Mouse (Mus musculus): ENCODE measurements around the gene Nutf2.
"Not testable (repeated sequence)": the region's sequence is repeated elsewhere in the genome, so short reads cannot be mapped to it uniquely, and the experiment has no call there.

Nutf2 gene

DNA sequence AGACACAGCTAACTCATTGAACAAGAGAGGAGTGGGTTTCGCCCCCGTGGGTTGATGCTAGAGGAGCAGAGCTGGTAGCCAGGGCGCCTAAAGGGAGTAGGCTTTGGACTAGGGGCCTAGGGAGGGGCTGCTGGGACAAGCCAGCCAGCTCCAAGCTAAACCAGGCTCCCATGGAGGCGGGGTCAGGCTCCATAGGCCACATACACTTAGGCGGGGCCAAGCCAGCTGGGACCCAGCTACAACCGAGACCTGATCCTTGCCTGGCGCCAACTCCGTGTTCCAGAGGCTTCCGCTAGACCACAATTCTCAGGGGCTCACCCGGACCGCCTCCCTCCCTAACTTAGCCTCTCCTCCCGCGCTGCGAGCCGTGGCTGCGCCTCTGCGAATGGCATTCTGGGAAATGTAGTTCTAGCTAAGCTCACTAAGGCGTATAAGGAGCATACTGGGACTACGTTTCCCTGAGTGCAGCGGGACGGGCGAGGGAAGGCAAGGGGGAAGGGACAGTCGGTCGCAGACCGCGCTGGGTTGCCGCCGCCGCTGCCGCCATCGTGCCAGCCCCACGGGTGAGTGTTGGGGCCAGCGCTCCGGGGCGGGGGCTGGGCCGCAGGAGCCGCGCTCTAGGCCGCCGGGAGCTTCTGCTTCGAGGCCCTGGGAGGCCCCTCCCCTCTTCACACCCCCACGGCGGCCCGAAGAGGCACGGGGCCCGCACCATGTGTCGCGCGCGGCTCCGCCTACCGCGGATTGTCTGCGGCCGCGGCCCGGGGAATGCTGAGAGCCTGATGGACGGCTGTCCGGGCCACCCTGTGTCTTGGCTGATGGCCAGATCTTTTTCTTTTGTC lies at the start of gene Nutf2:
Gene Nutf2, plus strand, starts transcription at position 438 of the 839 bp plus-strand sequence.
- peak; percentile 85 to 94 for DNase-seq

DNA sequence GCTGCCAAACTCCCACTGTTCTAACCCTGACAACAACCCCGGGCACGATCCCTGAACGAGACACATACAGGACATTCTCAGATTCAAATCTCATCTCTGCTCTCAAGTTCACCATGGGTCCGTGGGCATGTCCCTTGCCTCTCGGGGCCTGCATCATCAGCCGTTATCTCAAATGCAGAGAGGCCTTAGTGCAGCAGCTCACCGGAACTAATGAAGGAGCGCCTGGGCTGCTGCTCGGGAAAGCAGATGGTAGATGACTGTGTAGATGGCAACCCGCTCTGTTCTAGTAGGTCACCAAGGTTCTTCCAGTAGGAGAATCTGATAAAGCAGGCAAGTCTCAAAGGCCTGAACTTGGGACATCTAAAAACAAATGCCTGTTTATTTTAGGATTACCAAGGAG lies 49.3 kb upstream of the Nutf2 start:
- DNase-seq, result no peak

DNA sequence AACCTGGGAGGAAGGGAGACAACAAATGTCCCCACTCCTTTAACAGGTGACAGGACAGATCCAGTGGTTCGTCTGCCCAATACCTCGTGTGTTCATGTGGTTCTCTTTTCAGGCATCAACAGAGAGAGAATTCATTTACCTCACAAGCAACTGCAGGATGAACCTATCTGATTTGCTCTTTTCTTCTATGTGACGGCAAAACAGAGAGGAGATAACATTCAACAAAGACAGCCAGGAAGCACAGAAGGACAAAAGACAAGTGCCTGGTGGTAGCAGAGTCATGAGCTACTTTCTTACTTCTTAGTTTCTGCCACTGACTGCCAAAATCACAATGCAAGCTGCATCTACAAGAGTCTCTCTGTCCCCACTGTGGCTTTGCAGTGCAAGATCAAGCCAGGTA lies 48.8 kb upstream of the Nutf2 start:
- no peak for DNase-seq

DNA sequence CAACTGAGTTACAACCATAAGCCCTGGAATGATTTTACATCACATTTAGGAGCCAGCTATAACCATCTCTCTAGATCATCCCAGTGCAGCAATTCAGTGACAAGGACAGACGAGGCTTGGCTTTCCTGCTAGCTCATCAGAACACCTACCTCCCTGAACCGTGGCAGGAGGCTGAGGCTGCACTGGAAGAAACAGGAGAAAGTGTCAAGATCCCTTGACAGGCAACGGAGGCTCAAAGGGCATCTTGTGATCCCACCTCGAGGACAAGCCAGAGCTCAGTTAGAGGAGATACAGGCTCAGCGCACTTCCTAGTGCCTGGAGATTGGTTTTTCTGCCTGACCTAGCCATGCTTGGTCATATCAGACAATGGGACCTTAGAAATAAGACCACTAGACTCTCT lies 47.9 kb upstream of the Nutf2 start:
- DNase-seq, result no peak

DNA sequence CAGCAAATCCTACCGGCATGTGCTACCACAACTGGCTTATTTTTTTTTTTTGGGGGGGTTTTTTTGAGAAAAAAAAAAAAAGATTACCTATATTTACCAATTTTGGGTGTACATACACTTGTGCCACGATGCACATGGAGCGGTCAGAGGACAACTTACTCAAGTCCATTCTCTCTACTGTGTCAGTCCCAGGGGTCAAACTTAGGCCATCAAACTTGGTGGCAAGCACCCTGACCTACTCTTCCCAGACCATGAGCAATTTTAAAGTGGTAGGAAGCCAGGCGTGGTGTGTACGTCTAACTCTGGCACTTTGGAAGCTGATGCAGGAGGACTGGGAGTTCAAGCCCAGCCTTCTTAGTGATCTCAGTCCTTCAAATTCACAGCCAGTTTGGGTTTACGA lies 47.1 kb upstream of the Nutf2 start:
- DNase-seq, result no peak

DNA sequence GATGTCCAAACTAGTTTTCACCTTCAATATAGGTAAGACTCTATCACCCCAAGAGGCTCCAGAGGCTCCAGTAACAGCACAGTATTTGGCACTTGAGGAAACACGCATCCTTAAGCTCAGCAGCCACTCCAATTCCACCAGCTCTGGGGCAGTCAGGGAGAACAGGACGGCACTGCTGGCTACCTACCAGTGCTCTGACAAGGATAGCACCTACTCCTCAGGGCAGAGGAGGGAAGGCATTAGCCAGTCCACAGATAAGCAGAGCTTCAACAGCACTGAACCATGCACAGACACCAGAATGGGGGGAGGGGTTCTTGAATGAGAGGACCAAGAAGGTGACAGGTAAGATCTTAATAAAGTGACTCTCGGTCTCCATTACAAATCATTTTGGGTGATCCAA lies 40.7 kb upstream of the Nutf2 start:
- no peak for DNase-seq

DNA sequence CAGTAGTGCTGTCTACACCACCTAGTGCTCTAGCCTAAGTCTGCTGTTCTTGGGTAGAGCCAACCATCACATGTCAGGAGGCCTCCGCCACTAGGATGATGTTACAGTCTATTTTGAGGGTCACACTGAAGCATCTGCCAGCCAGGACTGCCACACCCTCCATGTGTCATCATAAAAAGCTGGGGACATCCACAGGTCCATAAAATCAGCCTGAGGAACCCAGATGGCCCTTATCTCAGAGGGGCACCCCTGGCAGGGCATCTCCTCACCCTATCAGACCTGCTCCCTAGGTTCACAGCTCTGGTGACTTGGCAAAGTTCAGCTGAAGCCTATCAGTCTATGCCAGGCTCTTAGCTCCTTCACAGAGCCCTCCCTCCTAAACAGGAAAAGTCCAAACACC lies 39.5 kb upstream of the Nutf2 start:
- DNase-seq, result no peak

DNA sequence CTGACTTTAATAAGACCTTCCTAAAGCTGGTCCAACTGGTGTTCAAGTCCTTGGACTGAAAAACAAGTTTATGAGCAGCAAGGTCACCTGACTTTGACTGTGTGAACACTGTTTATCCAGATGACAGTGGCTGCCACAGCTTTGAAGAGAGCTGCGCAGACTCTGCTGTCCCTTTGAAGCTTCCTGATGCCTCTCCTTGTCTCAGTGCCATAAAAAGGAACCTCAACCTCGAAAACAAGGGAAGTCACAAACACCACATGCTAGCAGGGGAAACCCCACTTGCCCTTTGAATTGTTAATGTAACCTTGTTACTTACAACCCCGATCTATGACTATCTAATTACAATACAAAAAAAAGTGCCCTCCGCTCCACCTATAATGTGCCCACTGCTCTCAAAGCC lies 34.9 kb upstream of the Nutf2 start:
- no peak for DNase-seq

DNA sequence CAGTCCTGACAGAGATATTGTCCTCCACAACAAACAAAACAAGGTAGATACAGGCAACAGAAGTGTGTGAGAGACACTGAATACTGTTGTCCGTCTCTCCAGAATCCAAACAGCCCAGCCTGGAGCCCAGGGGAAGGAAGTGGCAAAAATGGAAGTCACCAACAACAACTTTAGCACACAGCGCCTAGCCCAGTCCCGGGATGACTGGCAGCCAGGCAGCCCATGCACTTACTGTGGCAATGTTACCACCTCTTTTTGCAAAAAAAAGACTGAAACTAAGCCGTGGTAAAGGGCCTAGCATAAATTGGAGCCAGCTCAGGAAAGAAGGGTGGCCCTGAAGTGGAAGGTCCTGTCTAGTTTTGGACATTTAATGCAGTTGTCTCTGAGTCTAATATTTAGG lies 34.0 kb upstream of the Nutf2 start:
- DNase-seq, result peak in 1 of 2 experiments; percentile 9

DNA sequence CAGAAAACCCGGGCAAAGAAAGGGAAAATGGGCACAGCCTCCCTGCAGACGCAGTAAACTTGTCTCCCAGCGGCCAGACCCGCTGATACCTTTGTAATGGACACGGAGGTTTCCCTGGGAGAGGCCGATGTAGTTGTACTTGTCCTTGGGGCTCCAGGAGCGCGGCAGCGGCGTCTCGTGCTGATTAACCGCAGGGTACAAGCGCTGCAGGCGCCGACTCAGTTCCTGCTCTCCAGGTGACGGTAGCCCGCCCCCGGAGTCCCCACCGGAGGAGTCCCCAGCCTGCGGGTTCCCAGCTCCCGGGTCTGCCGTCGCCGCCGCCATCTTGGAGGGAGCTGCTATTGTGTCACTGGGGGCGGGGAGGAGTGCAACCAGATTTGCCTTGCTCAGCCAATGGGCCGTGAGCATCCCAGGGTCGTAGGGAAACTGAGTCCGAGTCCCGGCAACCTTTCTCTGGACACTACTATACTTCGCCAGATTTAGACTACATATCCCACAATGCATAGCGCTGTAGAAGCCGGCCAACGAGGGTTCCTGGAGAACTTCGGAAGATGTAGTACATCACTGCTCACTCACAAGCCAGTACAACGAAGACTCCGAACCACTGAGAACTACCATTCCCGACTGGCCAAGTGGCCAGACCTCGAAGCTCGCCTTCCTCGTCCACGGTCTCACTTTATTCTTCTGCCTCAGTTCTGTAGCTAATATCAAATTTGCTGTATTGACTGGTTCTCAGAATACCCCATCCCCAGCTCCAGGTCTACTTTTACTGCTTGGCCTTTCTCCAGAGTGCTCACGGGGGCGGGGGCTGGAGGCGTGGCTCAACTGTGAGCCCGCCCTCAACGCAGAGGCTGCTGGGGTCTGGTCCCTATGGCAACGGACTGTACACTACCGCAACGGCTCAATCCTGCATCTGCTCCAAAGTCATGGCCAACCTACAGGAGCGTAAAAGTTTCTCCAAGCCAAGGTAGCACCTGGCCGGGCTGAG lies 33.2 kb upstream of the Nutf2 start, which contains the start of the genes Ranbp10 and Tsnaxip1:
Gene Ranbp10, minus strand, starts transcription at position 490 of the 988 bp plus-strand sequence.
Gene Tsnaxip1, plus strand, starts transcription at position 871 of the 988 bp plus-strand sequence.
- DNase-seq, result peak; percentile 92 to 96

DNA sequence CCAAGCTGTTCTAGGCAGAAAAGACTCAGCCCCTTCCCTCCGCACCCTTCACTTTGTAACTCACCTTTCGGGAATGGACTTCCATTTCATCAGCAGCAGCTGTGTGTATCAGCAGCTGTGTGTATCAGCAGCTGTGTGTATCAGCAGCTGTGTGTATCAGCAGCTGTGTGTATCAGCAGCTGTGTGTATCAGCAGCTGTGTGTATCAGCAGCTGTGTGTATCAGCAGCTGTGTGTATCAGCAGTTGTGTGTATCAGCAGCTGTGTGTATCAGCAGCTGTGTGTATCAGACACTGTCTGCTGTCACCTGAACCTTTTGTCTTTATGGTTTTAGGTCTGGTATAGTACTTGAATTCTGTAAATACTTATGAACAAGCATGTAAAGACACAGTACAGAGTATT lies 26.6 kb upstream of the Nutf2 start:
- DNase-seq, result not testable (repeated sequence)

DNA sequence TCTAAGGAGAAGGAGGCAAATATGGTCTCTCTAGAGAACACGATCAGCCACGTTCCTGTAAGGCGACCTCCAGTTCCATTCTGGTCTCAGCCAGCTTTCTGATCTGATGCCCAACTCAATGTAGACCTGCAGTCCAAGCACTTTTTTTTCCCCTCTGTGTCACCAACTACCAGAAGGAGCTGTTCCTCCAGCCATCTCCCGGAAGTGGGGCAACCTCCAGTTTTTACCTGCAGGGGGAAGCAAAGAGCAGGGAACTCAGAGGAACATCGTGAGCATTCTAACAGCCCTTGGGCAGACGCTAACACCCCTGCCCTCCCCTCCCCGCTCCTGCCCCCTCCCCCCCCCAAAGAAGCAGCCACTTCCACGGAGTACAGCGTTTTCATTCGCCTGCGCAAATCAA lies 25.1 kb upstream of the Nutf2 start:
- peak; percentile 85 to 87 for DNase-seq

DNA sequence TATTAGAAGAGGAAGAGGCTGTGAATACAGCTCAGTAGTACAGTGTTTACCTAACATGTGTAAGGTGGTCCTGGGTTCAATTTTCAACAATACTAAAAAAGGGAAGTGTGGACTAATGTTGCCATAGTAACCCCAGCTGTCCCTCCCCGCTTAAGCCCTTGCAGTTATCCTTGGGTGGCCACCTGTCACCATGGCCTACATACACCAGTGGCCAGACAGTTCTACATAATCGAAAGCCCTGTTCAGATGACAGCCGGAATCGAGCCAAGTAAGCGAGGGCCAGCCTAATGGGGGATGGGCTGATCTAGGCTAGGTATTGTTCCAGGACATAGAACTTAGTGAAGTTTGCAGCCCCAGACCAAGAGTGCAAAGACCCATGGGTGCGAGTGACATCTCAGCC lies 23.4 kb upstream of the Nutf2 start:
- DNase-seq, result no peak

DNA sequence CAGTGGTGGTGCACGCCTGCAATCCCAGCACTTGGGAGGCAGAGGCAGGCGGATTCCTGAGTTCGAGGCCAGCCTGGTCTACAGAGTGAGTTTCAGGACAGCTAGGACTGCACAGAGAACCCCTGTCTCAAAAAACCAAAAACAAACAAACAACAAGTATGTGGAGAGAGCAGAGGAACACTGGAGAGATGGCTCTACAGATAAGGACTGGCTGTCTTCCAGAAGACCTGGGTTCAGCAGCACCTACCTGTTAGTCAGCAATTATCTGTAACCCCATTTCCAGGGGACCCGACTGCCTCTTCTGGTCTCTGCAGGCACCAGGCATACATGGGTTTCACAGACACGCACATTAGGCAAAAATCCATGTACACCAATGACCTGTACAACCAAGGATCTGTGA lies 21.2 kb upstream of the Nutf2 start:
- no peak for DNase-seq

DNA sequence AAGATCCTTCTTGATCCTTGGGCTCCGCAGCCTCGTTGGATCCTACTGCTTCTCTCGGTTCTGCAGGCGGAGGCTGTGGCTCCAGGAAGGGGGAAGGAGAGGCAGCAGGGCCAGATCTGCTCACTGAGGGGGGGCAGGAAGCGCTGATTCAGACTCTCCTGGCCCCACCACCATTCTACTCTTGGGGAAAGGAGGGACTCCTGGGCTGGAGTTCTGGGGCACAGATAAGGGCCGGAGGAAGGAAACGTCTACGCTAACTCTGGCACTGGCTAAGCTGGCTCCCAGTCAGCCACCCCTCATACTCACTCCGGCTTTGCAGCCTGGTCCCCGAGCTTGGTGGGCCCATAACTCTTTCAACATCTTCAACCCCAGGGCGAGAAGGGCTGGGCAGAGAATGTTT lies 13.7 kb upstream of the Nutf2 start:
- no peak for DNase-seq

DNA sequence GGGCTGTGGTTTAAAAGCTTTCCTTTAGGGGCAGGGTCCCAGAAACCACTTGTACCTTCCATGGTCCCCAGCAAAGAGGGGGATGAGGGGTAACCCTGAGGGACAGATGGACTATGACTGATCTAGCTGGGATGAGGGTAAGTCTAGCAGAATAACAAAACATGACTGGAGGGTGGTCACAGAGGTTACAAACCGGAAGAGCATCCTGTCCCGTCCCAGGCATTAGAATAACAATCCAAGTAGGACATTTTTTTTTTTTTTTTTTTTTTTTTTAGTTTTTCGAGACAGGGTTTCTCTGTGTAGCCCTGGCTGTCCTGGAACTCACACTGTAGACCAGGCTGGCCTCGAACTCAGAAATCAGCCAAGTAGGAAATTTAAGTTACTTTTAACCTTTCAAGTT lies 10.4 kb upstream of the Nutf2 start:
- no peak for DNase-seq

DNA sequence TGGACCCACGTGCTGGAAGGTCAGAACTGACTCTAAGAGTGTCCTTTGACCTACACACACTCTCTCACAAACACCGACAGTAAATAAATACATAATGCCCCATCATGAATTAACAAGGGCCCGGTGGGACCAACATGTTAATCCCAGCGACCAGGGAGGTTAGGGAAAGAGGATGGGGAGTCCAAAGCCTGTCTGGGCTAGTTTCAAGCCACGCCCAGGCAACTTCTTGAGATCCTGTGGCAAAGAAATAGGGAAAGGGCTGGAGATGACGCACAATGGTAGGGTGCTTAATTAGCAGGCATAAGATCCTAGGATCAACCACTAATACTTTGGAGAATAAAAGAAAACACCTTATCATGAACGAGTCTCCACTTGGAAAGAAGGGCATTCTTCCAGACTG lies 9.8 kb upstream of the Nutf2 start:
- no peak for DNase-seq

DNA sequence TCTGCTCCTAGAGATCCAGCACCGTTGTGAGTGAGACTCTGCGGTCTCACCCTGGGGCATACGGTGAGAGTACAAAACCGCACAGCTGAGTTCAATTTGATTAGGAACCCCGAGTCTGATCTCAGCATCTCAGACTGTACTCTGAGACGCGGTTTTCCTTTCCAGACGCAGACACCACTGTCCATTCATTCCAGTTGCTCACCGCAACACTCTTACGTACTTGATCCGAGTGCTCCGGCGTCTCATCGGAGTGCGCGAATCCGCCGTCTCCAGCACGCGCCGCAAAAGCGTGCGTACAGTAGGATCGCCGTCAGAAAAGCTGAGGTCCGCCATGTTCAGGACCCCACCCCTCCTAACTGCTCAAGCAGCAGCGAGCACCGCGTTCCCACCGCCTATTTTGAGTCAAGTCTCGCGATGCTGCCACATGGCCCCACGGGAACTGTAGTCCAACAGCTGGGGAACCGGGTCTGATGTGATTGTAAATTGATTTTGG lies 8.7 kb upstream of the Nutf2 start:
- peak; percentile 89 to 92 for DNase-seq

DNA sequence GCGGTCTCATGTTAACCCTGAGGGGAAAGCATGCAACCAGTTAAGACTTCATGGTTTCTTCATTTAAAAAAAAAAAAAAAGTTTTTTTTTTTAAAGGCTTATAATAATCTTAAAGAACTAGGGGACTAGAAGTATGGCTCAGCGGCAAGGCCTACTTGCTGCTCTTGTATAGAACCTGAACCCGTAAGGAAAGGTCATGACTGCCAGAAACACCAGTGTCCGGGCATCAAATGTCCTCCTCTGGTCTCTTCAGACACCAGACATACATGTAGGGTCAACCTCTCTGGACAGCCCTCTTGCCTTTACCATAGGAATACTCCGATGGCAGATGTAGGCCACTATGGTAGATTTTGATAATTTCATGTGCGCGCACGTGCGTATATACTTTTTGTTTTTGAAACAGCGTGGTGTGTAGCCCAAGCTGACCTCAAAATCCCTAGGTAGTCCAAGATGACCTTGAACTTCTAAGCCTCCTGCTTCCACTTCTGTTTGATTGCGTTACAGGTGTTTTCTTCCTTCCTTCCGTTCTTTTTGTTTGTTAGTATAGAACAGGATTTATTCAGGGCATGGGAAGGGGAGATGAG lies 8.1 kb upstream of the Nutf2 start:
- no peak for DNase-seq

DNA sequence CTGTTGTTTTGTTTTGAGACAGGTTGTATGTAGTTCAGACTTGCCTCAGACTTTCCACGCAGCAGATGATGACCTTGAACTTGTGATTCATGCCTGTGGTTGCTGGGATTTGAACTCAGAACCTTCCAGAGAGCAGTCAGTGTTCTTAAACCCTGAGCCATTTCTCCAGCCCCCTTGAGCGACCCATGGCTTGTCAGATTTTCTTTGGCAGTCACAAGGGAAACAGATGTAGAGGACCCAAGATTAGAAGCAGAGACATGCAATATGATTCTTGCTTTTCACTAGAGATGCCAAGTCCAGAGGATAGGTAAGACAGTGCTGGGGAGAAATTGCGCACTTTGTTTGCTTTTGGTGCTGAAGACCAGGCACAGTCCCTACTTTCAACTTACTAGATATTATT lies 7.2 kb upstream of the Nutf2 start, which contains the start of gene Cenpt:
Gene Cenpt, minus strand, starts transcription at position 101 of the 400 bp plus-strand sequence.
- no peak for DNase-seq

DNA sequence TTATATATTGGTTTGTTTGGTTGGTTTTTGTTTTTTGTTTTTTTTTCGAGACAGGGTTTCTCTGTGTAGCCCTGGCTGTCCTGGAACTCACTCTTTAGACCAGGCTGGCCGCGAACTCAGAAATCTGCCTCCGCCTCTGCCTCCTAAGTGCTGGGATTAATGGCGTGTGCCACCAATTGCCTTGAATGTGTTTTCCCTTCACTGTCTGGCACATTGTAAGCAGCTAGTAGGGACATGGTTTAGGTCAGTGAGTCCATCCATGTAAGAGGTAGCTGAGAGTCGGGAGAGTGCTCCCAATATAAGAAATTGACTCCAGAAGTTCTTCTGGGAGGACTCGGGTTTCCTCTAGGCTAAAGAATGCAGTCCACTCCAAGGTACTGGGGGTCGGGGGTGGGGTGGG lies 6.1 kb upstream of the Nutf2 start:
- no peak for DNase-seq

DNA sequence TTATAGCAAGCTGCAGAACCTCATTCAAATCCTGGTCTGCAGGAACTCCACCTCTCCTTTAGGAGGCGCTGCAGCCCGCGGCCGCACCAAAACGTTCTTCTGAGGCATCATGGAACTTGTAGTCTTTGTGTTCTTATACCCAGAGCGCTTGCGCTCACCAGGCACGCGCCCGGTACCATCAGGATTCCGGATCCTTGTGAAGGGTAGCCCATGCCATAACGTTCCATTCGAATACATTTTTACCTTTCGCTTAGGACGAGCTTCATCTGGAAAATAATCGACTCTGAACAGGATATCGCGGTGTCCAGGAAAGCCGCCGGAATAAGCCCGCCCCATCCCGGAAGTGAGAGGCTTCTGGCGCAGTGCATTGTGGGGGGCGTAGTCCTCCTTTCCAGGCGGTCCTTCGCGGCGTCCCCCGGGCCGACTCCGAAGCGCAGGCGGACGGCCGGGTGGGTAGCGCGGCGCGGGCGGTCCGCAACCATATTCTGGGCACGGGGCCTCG lies 5.6 kb upstream of the Nutf2 start, which contains the start of gene Thap11:
Gene Thap11, plus strand, starts transcription at position 418 of the 502 bp plus-strand sequence.
- peak; percentile 92 to 94 for DNase-seq
